Mouse (Mus musculus): ENCODE measurements around the gene Tstd1.

Tstd1 gene

GRCm38 (mm10) chr1:171454926-171455325 lies 36.3 kb downstream of the Tstd1 start:
- no peak for DNase-seq (ENCODE audit: low spot score in 2 of 2)

GRCm38 (mm10) chr1:171457568-171457967 lies 38.9 kb downstream of the Tstd1 start:
- no peak for DNase-seq (ENCODE audit: low spot score in 2 of 2)

GRCm38 (mm10) chr1:171459791-171460190 lies 41.1 kb downstream of the Tstd1 start:
- DNase-seq (ENCODE audit: low spot score in 2 of 2) = no peak

GRCm38 (mm10) chr1:171460551-171461503 lies 42.2 kb downstream of the Tstd1 start:
- no peak for DNase-seq (ENCODE audit: low spot score in 2 of 2)

- DNase-seq (ENCODE audit: low spot score in 2 of 2) = no peak
Observed at GRCm38 (mm10) chr1:171463133-171463532, 44.5 kb downstream of the Tstd1 start.

- no peak for DNase-seq (ENCODE audit: low spot score in 2 of 2)
Observed at GRCm38 (mm10) chr1:171465749-171466412, 47.2 kb downstream of the Tstd1 start.

GRCm38 (mm10) chr1:171466565-171466964 lies 47.9 kb downstream of the Tstd1 start:
- no peak for DNase-seq (ENCODE audit: low spot score in 2 of 2)

- DNase-seq (ENCODE audit: low spot score in 2 of 2) = no peak
Observed at GRCm38 (mm10) chr1:171469678-171470077, 51.0 kb downstream of the Tstd1 start.
